Mouse (Mus musculus) limb, embryonic 13.5 days (tissue): ENCODE data around the gene Simc1. TPM values are rescaled to one million over a fixed set of nuclear protein-coding genes. Genes with fewer than 3 reads are reported as not detected.

Experiments
- ATAC-seq: fragments of 200-750 bp; cut with Nextera tagmentation; 2 replicates; pipeline ENCODE4 v1.8.0; 2017; ENCODE audit warnings: low read depth, moderate number of reproducible peaks, moderate TSS enrichment; ENCODE audit not compliant: low FRiP score
- H3K27ac ChIP-seq: fragments of 300-500 bp; sonication (generic); 2 replicates; pipeline ENCODE4 v1.5.1; 2015; ENCODE audit warnings: inconsistent platforms, mild to moderate bottlenecking, moderate library complexity
- H3K27me3 ChIP-seq: fragments of 300-500 bp; sonication (generic); 2 replicates; pipeline ENCODE4 v1.6.1; 2015; ENCODE audit warnings: mild to moderate bottlenecking, inconsistent platforms
- H3K36me3 ChIP-seq: fragments of 300-500 bp; sonication (generic); 2 replicates; pipeline ENCODE4 v1.6.1; 2015; ENCODE audit warnings: inconsistent platforms, mild to moderate bottlenecking, moderate library complexity
- H3K4me1 ChIP-seq: fragments of 300-500 bp; sonication (generic); 2 replicates; pipeline ENCODE4 v1.6.1; 2015; ENCODE audit warnings: inconsistent platforms
- H3K4me2 ChIP-seq: fragments of 300-500 bp; sonication (generic); replicated peaks from 2 replicates; pipeline ENCODE4 v1.6.1; 2015; ENCODE audit warnings: inconsistent platforms, mild to moderate bottlenecking, moderate library complexity
- H3K4me3 ChIP-seq: fragments of 300-500 bp; sonication (generic); 2 replicates; pipeline ENCODE4 v1.5.1; 2015; ENCODE audit warnings: moderate library complexity, mild to moderate bottlenecking, inconsistent platforms
- H3K9ac ChIP-seq: fragments of 300-500 bp; sonication (generic); 2 replicates; pipeline ENCODE4 v1.6.1; 2015; ENCODE audit warnings: mild to moderate bottlenecking, inconsistent platforms
- H3K9me3 ChIP-seq: fragments of 300-500 bp; sonication (generic); 2 replicates; pipeline ENCODE4 v1.6.1; 2016; ENCODE audit warnings: inconsistent platforms
- WGBS: fragments of 180-500 bp; shearing (Covaris S2); methylation state at CpG from one replicate; pipeline ENCODE4 v1.1.7; 2015; 5-methylcytosine and 5-hydroxymethylcytosine counted together
- polyA plus RNA-seq: library from polyadenylated mRNA; unstranded; fragments of >200 nt; fragmentation: Nextera tagmentation; extraction: Ambion mirVana; gene quantifications from 2 replicates; pipeline ENCODE4 v1.2.1, GENCODE M21; 2015

Simc1 gene
- polyA plus RNA-seq, 1 experiment from 2014 or later = 16.2 TPM

GRCm38 (mm10) chr13:54572621-54573020, 69.0 kb downstream of the Simc1 start:
- Histone ChIP-seq H3K4me1 (peaks cover 23% of the 10 kb centered on the region), H3K27me3 (peaks cover 4% of the 10 kb centered on the region; the same call in 1 of the 2 replicates), H3K4me2 (no peak overlapping the region), H3K4me3 (no peak overlapping the region), H3K9me3 (no peaks in the 10 kb centered on the region), H3K27ac (no peak overlapping the region), H3K36me3 (peaks cover 15% of the 10 kb centered on the region), H3K9ac (no peak overlapping the region)
- ATAC-seq = no peak
- 87% methylated on average over 4 of the region's 4 CpGs for WGBS

DNA sequence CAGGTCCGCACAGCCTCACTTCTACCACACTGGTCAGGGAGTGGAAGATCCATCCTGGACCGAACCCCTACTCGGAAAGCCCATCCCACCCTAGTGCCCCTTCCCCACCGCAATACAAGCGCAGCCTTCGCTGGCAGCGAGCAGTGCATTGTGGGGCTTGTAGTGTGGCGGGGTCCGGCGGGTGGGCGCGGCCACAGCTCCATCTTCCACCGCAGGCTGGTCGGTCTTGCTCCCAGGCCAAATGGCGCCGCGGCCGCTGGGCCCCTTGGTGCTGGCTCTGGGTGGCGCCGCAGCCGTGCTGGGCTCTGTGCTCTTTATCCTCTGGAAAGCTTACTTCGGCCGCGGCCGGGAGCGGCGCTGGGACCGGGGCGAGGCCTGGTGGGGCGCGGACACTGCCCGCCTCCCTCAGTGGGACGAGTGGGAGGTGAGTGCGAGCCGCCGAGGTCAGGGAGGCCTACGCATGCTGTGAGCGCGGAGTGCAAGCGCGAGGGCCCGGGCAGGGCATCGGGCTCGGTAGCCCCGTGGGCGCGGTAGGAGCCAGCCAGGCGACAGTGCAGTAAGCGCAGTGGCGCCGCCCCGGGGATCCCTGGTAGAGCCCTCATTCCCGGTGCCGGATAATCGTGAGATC, 71.4 kb downstream of the Simc1 start, which contains the start of gene Arl10:
Gene Arl10 (plus strand): TSS at position 162 of the 628 bp plus-strand sequence.
- Histone ChIP-seq H3K9ac (peak within 1 kb of the TSS; percentile 96), H3K27ac (peak within 1 kb of the TSS; percentile 73; the same call in 1 of the 2 replicates), H3K4me1 (peaks cover 23% of the 10 kb centered on the region), H3K4me3 (peak within 1 kb of the TSS; percentile 98), H3K36me3 (peaks cover 38% of the 10 kb centered on the region), H3K4me2 (peak within 1 kb of the TSS; percentile 92), H3K9me3 (no peaks in the 10 kb centered on the region), H3K27me3 (peaks cover 4% of the 10 kb centered on the region; the same call in 1 of the 2 replicates)
- ATAC-seq = peak; percentile 93
- under 1% methylated on average over 55 of the region's 55 CpGs for WGBS

DNA sequence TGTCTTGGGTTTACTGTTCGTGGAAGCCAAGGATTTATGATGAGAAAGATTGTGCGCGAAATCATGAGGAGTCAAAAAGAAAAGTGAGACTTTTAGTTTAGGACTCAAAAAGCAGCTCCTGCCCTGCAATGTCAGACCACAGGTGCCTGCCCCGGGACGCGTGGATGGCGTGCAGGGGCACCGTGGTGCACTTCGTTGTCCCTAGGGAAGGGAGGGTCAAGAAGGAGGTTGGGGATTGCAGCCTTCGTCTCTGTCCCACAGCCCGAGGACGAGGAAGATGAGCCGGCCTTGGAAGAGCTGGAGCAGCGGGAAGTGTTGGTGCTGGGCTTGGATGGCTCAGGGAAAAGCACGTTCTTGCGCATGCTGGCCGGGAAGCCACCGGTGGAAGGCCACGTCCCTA, 71.9 kb downstream of the Simc1 start:
- ATAC-seq = no peak
- Histone ChIP-seq H3K4me3 (peak overlapping the region; percentile 98), H3K27me3 (peaks cover 4% of the 10 kb centered on the region; the same call in 1 of the 2 replicates), H3K27ac (peak overlapping the region; percentile 73; the same call in 1 of the 2 replicates), H3K9ac (peak overlapping the region; percentile 96), H3K4me1 (peaks cover 23% of the 10 kb centered on the region), H3K9me3 (no peaks in the 10 kb centered on the region), H3K36me3 (peaks cover 43% of the 10 kb centered on the region), H3K4me2 (peak overlapping the region; percentile 92)
- 2% methylated on average over 19 of the region's 19 CpGs for WGBS

- peaks cover 23% of the 10 kb centered on the region for H3K4me1 ChIP-seq
- H3K36me3 ChIP-seq = peaks cover 66% of the 10 kb centered on the region
- 81% methylated on average over 21 of the region's 21 CpGs for WGBS
- no peaks in the 10 kb centered on the region for H3K9me3 ChIP-seq
- H3K9ac ChIP-seq = no peak overlapping the region
- no peak overlapping the region for H3K4me3 ChIP-seq
- H3K27me3 ChIP-seq = peaks cover 4% of the 10 kb centered on the region; the same call in 1 of the 2 replicates
- H3K27ac ChIP-seq = no peak overlapping the region
- ATAC-seq = no peak
- H3K4me2 ChIP-seq = no peak overlapping the region
Observed at GRCm38 (mm10) chr13:54577652-54578507, 74.3 kb downstream of the Simc1 start.

- Histone ChIP-seq H3K36me3 (peaks cover 97% of the 10 kb centered on the region), H3K27ac (no peak overlapping the region), H3K4me1 (peaks cover 10% of the 10 kb centered on the region), H3K9ac (no peak overlapping the region), H3K4me2 (no peak overlapping the region), H3K9me3 (no peaks in the 10 kb centered on the region), H3K27me3 (no peaks in the 10 kb centered on the region), H3K4me3 (no peak overlapping the region)
- no peak for ATAC-seq
- WGBS = 79% methylated on average over 2 of the region's 2 CpGs
Observed at GRCm38 (mm10) chr13:54581385-54581784, 77.8 kb downstream of the Simc1 start.

DNA sequence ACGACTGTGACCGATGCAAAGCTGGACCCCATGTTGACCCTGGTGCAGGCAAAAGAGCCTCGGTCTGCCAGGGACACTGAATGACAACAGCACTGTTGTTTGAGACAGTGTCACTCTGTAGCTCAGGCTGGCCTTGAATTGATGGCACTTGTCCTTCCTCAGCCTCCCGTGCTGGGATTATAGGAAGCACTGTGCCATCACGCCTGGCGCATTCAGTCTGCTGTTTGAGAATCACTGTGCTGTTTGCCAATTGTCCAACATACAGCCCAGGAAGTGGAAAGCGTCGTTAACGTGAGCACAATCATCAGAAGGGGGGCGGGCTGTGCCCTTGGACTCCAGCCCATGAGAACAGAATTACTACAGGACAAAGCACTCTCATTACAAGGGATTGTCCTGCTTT, 78.5 kb downstream of the Simc1 start:
- peaks cover 3% of the 10 kb centered on the region; the same call in 1 of the 2 replicates for H3K4me1 ChIP-seq
- no peak overlapping the region for H3K9ac ChIP-seq
- 88% methylated on average over 10 of the region's 10 CpGs for WGBS
- no peak overlapping the region for H3K27ac ChIP-seq
- ATAC-seq = no peak
- no peak overlapping the region for H3K4me2 ChIP-seq
- H3K27me3 ChIP-seq = no peaks in the 10 kb centered on the region
- no peak overlapping the region for H3K4me3 ChIP-seq
- H3K36me3 ChIP-seq = peaks cover 98% of the 10 kb centered on the region
- no peaks in the 10 kb centered on the region for H3K9me3 ChIP-seq

- Histone ChIP-seq H3K4me3 (no peak overlapping the region), H3K36me3 (peaks cover 98% of the 10 kb centered on the region), H3K4me2 (no peak overlapping the region), H3K4me1 (no peaks in the 10 kb centered on the region), H3K27me3 (no peaks in the 10 kb centered on the region), H3K27ac (no peak overlapping the region), H3K9me3 (no peaks in the 10 kb centered on the region), H3K9ac (no peak overlapping the region)
- 86% methylated on average over 5 of the region's 5 CpGs for WGBS
- ATAC-seq = no peak
Observed at GRCm38 (mm10) chr13:54582860-54583259, 79.3 kb downstream of the Simc1 start.

GRCm38 (mm10) chr13:54585831-54586230, 82.3 kb downstream of the Simc1 start:
- ATAC-seq = no peak
- H3K27me3 ChIP-seq = no peaks in the 10 kb centered on the region
- H3K36me3 ChIP-seq = peaks cover 76% of the 10 kb centered on the region
- H3K4me3 ChIP-seq = no peak overlapping the region
- H3K4me1 ChIP-seq = peaks cover 11% of the 10 kb centered on the region
- no peaks in the 10 kb centered on the region for H3K9me3 ChIP-seq
- no peak overlapping the region for H3K4me2 ChIP-seq
- no peak overlapping the region for H3K9ac ChIP-seq
- 96% methylated on average over 11 of the region's 11 CpGs for WGBS
- no peak overlapping the region for H3K27ac ChIP-seq

DNA sequence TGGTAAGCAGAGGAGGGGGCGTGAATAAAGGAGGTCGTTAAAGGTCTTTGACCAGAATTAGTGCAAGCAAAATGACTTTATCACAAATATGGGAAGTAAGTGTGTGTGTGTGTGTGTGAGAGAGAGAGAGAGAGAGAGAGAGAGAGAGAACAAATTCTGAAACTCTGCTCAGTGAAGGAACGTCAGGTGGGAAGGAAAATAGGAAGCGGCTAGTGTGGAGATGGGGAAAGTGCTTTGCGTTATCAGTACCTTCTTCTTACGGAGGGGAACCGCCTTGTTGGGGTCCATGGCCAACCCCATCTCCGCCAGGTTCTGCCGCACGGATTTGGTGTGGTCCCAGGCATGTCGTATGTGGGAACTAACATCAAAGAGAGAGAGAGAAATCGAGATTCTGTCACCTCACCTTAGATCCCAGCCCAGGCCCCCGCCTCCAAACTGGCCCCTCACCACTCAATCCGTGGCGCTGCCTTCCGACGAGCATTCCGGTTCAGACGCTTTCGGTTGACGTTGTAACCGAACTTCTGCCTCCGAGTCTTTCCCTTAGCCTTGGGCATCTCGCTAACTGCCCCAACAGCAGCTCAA, 85.9 kb downstream of the Simc1 start:
- Histone ChIP-seq H3K4me1 (peaks cover 23% of the 10 kb centered on the region), H3K27me3 (no peaks in the 10 kb centered on the region), H3K4me2 (peak overlapping the region; percentile 70), H3K4me3 (peak overlapping the region; percentile 93), H3K27ac (peak overlapping the region; percentile 39; the same call in 1 of the 2 replicates), H3K9ac (peak overlapping the region; percentile 73), H3K9me3 (no peaks in the 10 kb centered on the region), H3K36me3 (peaks cover 54% of the 10 kb centered on the region)
- WGBS = 1% methylated on average over 24 of the region's 24 CpGs
- peak; percentile 26; the same call in 1 of the 2 replicates for ATAC-seq

DNA sequence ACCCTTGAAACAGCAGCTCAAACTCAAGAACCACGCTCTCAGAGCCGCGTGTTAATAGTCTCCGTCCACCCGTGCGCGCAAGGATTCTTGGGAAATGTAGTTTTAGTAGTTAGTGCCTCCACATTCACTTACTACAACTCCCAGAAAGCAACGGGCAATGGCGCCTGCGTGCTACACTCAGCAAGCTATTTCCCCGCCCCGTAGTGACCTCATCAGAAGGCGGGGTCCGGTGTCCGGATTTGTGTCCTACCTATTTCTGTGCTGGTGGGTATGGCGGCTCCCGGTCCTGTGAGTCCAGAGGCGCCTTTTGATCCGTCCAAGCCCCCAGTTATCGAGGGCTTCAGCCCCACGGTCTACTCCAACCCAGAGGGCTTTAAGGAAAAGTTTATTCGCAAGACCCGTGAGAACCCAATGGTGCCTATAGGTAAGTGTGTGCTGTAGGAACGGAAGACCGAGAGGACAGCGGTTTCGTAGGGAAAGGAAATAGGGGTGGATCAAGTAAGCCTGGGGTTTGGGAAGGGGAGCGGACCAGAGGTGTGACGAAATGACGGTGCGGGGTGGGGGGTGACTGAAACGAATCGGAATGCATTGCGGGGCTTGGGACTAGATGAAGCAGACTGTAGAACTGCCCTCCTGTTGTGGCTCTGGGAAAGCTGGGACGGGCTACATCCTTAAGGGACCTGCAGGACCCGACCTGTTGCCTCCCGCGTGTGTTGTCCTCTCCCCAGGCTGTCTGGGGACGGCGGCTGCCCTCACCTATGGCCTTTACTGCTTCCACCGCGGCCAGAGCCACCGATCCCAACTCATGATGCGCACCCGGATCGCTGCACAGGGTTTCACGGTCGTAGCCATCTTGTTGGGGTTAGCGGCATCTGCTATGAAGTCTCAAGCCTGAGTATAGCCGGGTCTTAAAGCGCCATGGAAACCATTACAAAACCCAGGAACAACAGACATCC, 86.7 kb downstream of the Simc1 start, which contains the start of the genes Nop16 and Higd2a:
Gene Nop16 (minus strand): TSS at position 95 of the 956 bp plus-strand sequence.
Gene Higd2a (plus strand): TSS at position 212 of the 956 bp plus-strand sequence.
- H3K9ac ChIP-seq = peak within 1 kb of the TSS; percentile 91
- H3K4me2 ChIP-seq = peak within 1 kb of the TSS; percentile 70
- peak; percentile 99 for ATAC-seq
- H3K27me3 ChIP-seq = no peaks in the 10 kb centered on the region
- peak within 1 kb of the TSS; percentile 90 for H3K27ac ChIP-seq
- H3K36me3 ChIP-seq = peaks cover 49% of the 10 kb centered on the region
- H3K9me3 ChIP-seq = no peaks in the 10 kb centered on the region
- WGBS = under 1% methylated on average over 51 of the region's 51 CpGs
- peaks cover 23% of the 10 kb centered on the region for H3K4me1 ChIP-seq
- peak within 1 kb of the TSS; percentile 93 for H3K4me3 ChIP-seq

DNA sequence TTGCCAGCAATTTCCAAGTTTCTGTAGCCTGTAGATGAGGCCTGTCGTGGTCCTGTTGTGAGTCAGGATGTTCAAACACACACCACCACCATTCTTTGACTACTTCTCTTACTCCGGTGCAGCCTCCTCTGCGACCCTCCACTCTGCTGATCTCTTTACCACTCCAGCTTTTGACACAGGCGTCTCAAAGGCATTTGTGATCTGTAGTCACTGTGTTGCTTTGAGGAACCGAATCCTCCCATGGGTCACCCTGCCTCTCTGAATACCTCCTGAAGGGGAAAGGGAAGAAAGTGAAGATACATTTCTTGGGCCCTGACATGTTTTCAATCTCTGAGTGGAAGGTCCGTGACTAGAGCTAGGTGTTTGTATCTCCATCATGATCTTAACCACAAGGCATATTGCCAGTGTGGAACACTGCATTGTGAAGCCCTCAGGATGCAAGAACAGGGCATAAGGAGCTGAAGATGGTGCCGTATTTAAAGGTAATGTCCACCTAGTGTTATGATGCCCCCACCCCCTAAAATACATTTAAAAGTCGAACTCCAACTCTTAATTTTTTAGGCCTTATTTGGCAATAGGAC, 88.3 kb downstream of the Simc1 start:
- Histone ChIP-seq H3K9me3 (no peaks in the 10 kb centered on the region), H3K36me3 (peaks cover 38% of the 10 kb centered on the region), H3K4me1 (peaks cover 29% of the 10 kb centered on the region), H3K27me3 (no peaks in the 10 kb centered on the region), H3K4me2 (peak overlapping the region; percentile 70), H3K4me3 (peak overlapping the region; percentile 93), H3K27ac (no peak overlapping the region), H3K9ac (0 out of 2 replicates have a peak overlapping the region, but pooled peaks have one; percentile 91)
- ATAC-seq = no peak
- 89% methylated on average over 8 of the region's 8 CpGs for WGBS
